ENCODE assay signal across 10 mouse cellular contexts in genomic region chrX:147055730-147056129, GRCm38 (mm10).
DNase-seq lines count a peak whose midpoint lies in the region; ATAC-seq and TF ChIP-seq lines count a peak whose summit lies in the region.
"Had no signal": no experiment of that assay in that cellular context is flagged by ENCODE, and none has a peak within 500 bp of the region (broad histone marks: within the 10 kb centered on the region; RNA-seq: fewer than 3 reads in every experiment).

No protein-coding gene starts in this region.

- TF ChIP-seq EP300 in heart, adult 2 months (IDR thresholded peaks at IDR 0.05; ENCODE audit: insufficient read depth, low read depth, low read length): no peak

- no peaks in the 10 kb centered on the region for H3K36me3 ChIP-seq in heart, adult 2 months (ENCODE audit: control insufficient read depth, insufficient read depth, low read length)
- no peaks in the 10 kb centered on the region for H3K36me3 ChIP-seq in lung, embryonic 14.5 days (ENCODE audit: insufficient read depth)

- 17% methylated on average over 3 of the region's 3 CpGs for WGBS in heart, adult 2 months
- WGBS in lung, embryonic 14.5 days: 15% methylated on average over 3 of the region's 3 CpGs

- H3K4me1 ChIP-seq in heart, adult 2 months (ENCODE audit: control insufficient read depth, insufficient read depth, low read length): no peaks in the 10 kb centered on the region
- no peaks in the 10 kb centered on the region for H3K4me1 ChIP-seq in lung, embryonic 14.5 days (ENCODE audit: insufficient read depth)

- no peak for DNase-seq in heart, adult 2 months
- DNase-seq in heart, adult 11 months: no peak
- DNase-seq in lung, embryonic 14.5 days: peak; percentile 74
- no peak for DNase-seq in lung, postnatal 10 days
- DNase-seq in Patski (ENCODE audit: low read depth, low spot score): no peak
- DNase-seq in forelimb bud, embryonic 11.5 days (ENCODE audit: low read depth, low spot score): peak; percentile 8
- DNase-seq in thymus, postnatal 14 days: no peak
- no peak for DNase-seq in urinary bladder, adult 2 months (ENCODE audit: low spot score)
- DNase-seq: heart, postnatal 4 days; kidney, postnatal 25 days had no signal

- H3K9me3 ChIP-seq in lung, embryonic 14.5 days (ENCODE audit: low read depth, low read length): no peaks in the 10 kb centered on the region

- in situ Hi-C loops in Patski (cut with MboI; ENCODE audit: low pct_unique_long_range_greater_than_20kb): loop anchor here (10.0 kb wide), 1 partner anchor 549 kb away; no protein-coding TSS in a partner anchor

- TF ChIP-seq CTCF in heart, adult 2 months (IDR thresholded peaks at IDR 0.05): peak; percentile 65
- TF ChIP-seq CTCF in lung, embryonic 14.5 days (IDR thresholded peaks at IDR 0.05; ENCODE audit: low read depth): peak; percentile 41
- TF ChIP-seq CTCF in Patski (IDR thresholded peaks at IDR 0.05): peak; percentile 50

- no peak overlapping the region for H3K9ac ChIP-seq in heart, adult 2 months (ENCODE audit: low read depth, low read length)
- no peak overlapping the region for H3K9ac ChIP-seq in lung, embryonic 14.5 days

- POLR2A ChIA-PET in Patski (lab: Charles Lee): no interaction called here

- ATAC-seq in lung, embryonic 14.5 days (ENCODE audit: insufficient read depth): no peak
- ATAC-seq in Patski: no peak

- H3K27ac ChIP-seq in heart, adult 2 months: no peak overlapping the region
- no peak overlapping the region for H3K27ac ChIP-seq in lung, embryonic 14.5 days (ENCODE audit: low read depth)

- no peak overlapping the region for H3K4me2 ChIP-seq in lung, embryonic 14.5 days

- H3K4me3 ChIP-seq in heart, adult 2 months: no peak overlapping the region
- H3K4me3 ChIP-seq in lung, embryonic 14.5 days (ENCODE audit: low read depth, low read length): no peak overlapping the region

- H3K79me2 ChIP-seq in heart, adult 2 months (replicated peaks; ENCODE audit: control insufficient read depth, insufficient read depth, low read length): no peaks in the 10 kb centered on the region

- no peak for TF ChIP-seq POLR2A in heart, adult 2 months (IDR thresholded peaks at IDR 0.05; ENCODE audit: insufficient read depth, low read depth, low read length)

- CTCF ChIA-PET in Patski (lab: Charles Lee): no interaction called here

- intact Hi-C loops in heart, adult 2 months (cut with DNase I): loop anchor here (10.0 kb wide), 1 partner anchor 559 kb away; no protein-coding TSS in a partner anchor

- H3K27me3 ChIP-seq in heart, adult 2 months (ENCODE audit: control insufficient read depth, insufficient read depth, low read length): no peaks in the 10 kb centered on the region
- H3K27me3 ChIP-seq in lung, embryonic 14.5 days (ENCODE audit: insufficient read depth, low read length): no peaks in the 10 kb centered on the region
- H3K27me3 ChIP-seq in Patski: peaks cover 52% of the 10 kb centered on the region

Comparison
In these comparisons a context has a peak if more than half of its experiments do, and no peak if none do; other contexts are left out.
1. DNase-seq: peak in lung, embryonic 14.5 days (single experiment) and forelimb bud, embryonic 11.5 days (single experiment); none in heart, adult 2 months (0 of 2), heart, adult 11 months (single experiment), lung, postnatal 10 days (single experiment), Patski (single experiment), thymus, postnatal 14 days (single experiment) and urinary bladder, adult 2 months (single experiment).
2. Peak in every context shown above with its lines, with median percentiles within 50 percentile points of each other: CTCF ChIP-seq.